In the genomic region with DNA sequence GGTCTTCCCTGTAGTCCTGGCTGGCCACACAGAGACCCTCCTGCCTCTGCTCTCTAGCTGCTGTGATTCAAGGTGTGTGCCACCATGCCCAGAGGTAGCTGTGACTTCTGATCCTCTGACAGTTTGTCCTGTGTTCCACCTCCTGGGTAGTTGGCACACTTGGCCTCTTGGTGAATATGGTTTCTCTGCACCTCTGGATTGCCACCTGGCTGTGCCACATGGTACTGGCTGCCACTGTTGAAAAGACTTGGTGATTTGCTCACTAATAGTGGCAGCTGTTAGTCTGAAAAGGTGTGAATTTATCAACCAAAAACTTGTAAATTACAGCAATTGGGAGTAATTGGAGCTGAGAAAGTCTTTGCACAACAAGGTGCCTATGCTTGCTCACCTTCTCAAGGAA, we compare ENCODE assay signal across 22 mouse cellular contexts. TPM values are rescaled to one million over a fixed set of nuclear protein-coding genes. Genes with fewer than 3 reads are reported as not detected.
DNase-seq lines count a peak whose midpoint lies in the region; ATAC-seq and TF ChIP-seq lines count a peak whose summit lies in the region.
"Had no signal": no experiment of that assay in that cellular context is flagged by ENCODE, and none has a peak within 500 bp of the region (broad histone marks: within the 10 kb centered on the region; RNA-seq: fewer than 3 reads in every experiment).

No protein-coding gene starts in this region.

- no peak overlapping the region for H3K4me3 ChIP-seq in intestine, postnatal 0 days (ENCODE audit: low read depth, low read length)
- no peak overlapping the region for H3K4me3 ChIP-seq in intestine, embryonic 15.5 days (replicated peaks)
- H3K4me3 ChIP-seq in lung, adult 2 months (replicated peaks; ENCODE audit: extremely low read depth, low read depth, low read length), result no peak overlapping the region
- H3K4me3 ChIP-seq in CH12.LX (replicated peaks in 1 of 3; ENCODE audit: low read depth in 2 of 3, low read length in 2 of 3, poor library complexity in 1 of 3), result no peak overlapping the region
- H3K4me3 ChIP-seq: embryonic facial prominence, embryonic 12.5 days; hindbrain, embryonic 15.5 days; liver, embryonic 15.5 days; midbrain, embryonic 12.5 days had no signal

- H3K4me1 ChIP-seq in intestine, postnatal 0 days (replicated peaks; ENCODE audit: control insufficient read depth, insufficient read depth, low read length), result no peaks in the 10 kb centered on the region
- no peaks in the 10 kb centered on the region for H3K4me1 ChIP-seq in intestine, embryonic 15.5 days (replicated peaks)
- H3K4me1 ChIP-seq in lung, adult 2 months (ENCODE audit: control insufficient read depth, insufficient read depth, low read length), result no peaks in the 10 kb centered on the region
- no peaks in the 10 kb centered on the region; a peak in 1 of 4 replicates for H3K4me1 ChIP-seq in CH12.LX (ENCODE audit: control insufficient read depth in 1 of 2, insufficient read depth in 2 of 2)
- H3K4me1 ChIP-seq: embryonic facial prominence, embryonic 12.5 days; liver, embryonic 15.5 days; midbrain, embryonic 12.5 days had no signal

- no peak for TF ChIP-seq RAD21 in CH12.LX (IDR thresholded peaks at IDR 0.05; ENCODE audit: low read depth, low read length)

- H3K79me2 ChIP-seq in CH12.LX (replicated peaks; ENCODE audit: control insufficient read depth, extremely low read depth, insufficient read depth, poor library complexity, severe bottlenecking), result no peaks in the 10 kb centered on the region

- H3K27me3 ChIP-seq in intestine, postnatal 0 days (replicated peaks; ENCODE audit: control insufficient read depth, insufficient read depth, low read length), result no peaks in the 10 kb centered on the region
- no peaks in the 10 kb centered on the region for H3K27me3 ChIP-seq in intestine, embryonic 15.5 days (replicated peaks)
- no peaks in the 10 kb centered on the region for H3K27me3 ChIP-seq in CH12.LX (replicated peaks)
- H3K27me3 ChIP-seq: embryonic facial prominence, embryonic 12.5 days; hindbrain, embryonic 15.5 days; liver, embryonic 15.5 days; midbrain, embryonic 12.5 days had no signal

- no peak for ATAC-seq in intestine, postnatal 0 days
- ATAC-seq in intestine, embryonic 15.5 days, result no peak
- ATAC-seq in monocyte, adult 5-6 weeks (replicated peaks; ENCODE audit: insufficient number of reproducible peaks, low FRiP score, low TSS enrichment, poor library complexity, severe bottlenecking), result no peak

- in situ Hi-C loops in CH12.LX (cut with MboI; ENCODE audit: low pct_ligation_motif_present, low pct_unique_long_range_greater_than_20kb, low sequenced_read_pairs), result no loop called here

- no peak for TF ChIP-seq EP300 in CH12.LX (IDR thresholded peaks at IDR 0.05; ENCODE audit: low read length)

- H3K27ac ChIP-seq in intestine, postnatal 0 days (ENCODE audit: low read depth, low read length), result no peak overlapping the region
- no peak overlapping the region for H3K27ac ChIP-seq in intestine, embryonic 15.5 days
- H3K27ac ChIP-seq in CH12.LX (ENCODE audit: insufficient read depth, low read depth), result no peak overlapping the region
- H3K27ac ChIP-seq: embryonic facial prominence, embryonic 12.5 days; hindbrain, embryonic 15.5 days; liver, embryonic 15.5 days; midbrain, embryonic 12.5 days had no signal

- no peak for TF ChIP-seq POLR2A in lung, adult 2 months (IDR thresholded peaks at IDR 0.05; ENCODE audit: borderline replicate concordance, extremely low read depth, low read depth, low read length)
- TF ChIP-seq POLR2A in CH12.LX (IDR thresholded peaks at IDR 0.05; ENCODE audit: low read depth, low read length), result no peak
- TF ChIP-seq POLR2A in brain, embryonic 14.5 days (IDR thresholded peaks at IDR 0.05; ENCODE audit: borderline replicate concordance, extremely low read depth, insufficient read depth, insufficient read length, poor library complexity, severe bottlenecking), result no peak

- DNase-seq in lung, adult 2 months, result no peak
- DNase-seq in lung, postnatal 14 days, result no peak
- no peak for DNase-seq in CH12.LX (ENCODE audit: extremely low read depth)
- peak; percentile 58 for DNase-seq in brain, embryonic 14.5 days (ENCODE audit: low read depth)
- no peak for DNase-seq in cerebellum, postnatal 4 days (ENCODE audit: low spot score in 2 of 2)
- DNase-seq: adrenal gland, adult 2 months; cerebellum, adult 11 months; gastrocnemius, postnatal 14 days; heart, postnatal 10 days; kidney, adult 9 months; layer of hippocampus, postnatal 36 days; left cerebral cortex, postnatal 4 days; retina, postnatal 1 day; right cerebral cortex, postnatal 4 days had no signal

- TF ChIP-seq CTCF in intestine, postnatal 0 days (IDR thresholded peaks at IDR 0.05; ENCODE audit: low read depth), result peak; percentile 37; the same call in 1 of the 2 replicates
- 0 out of 2 replicates have a peak, but pooled peaks have one; percentile 10 for TF ChIP-seq CTCF in lung, adult 2 months (IDR thresholded peaks at IDR 0.05; ENCODE audit: insufficient read depth, low read length)
- TF ChIP-seq CTCF in CH12.LX (conservative IDR thresholded peaks at IDR 0.05 in 1 of 2, IDR thresholded peaks at IDR 0.05 in 1 of 2; ENCODE audit: low read depth in 2 of 2, low read length in 2 of 2), result peak in 1 of 2 experiments; percentile 13; a peak in 1 of 4 replicates
- 0 out of 2 replicates have a peak, but pooled peaks have one; percentile 12 for TF ChIP-seq CTCF in brain, embryonic 14.5 days (IDR thresholded peaks at IDR 0.05; ENCODE audit: borderline replicate concordance, extremely low read depth, insufficient read depth, insufficient read length)

- no peak overlapping the region for H3K9ac ChIP-seq in intestine, postnatal 0 days (ENCODE audit: low read depth, low read length)
- no peak overlapping the region for H3K9ac ChIP-seq in intestine, embryonic 15.5 days
- H3K9ac ChIP-seq in CH12.LX (ENCODE audit: insufficient read depth, low read depth), result no peak overlapping the region
- H3K9ac ChIP-seq: embryonic facial prominence, embryonic 12.5 days; hindbrain, embryonic 15.5 days; liver, embryonic 15.5 days; midbrain, embryonic 12.5 days had no signal

- no peak overlapping the region for H3K4me2 ChIP-seq in intestine, postnatal 0 days (replicated peaks; ENCODE audit: low read depth)
- H3K4me2 ChIP-seq in intestine, embryonic 15.5 days (replicated peaks), result no peak overlapping the region
- H3K4me2 ChIP-seq in CH12.LX (ENCODE audit: insufficient read depth, low read depth, poor library complexity, severe bottlenecking), result no peak overlapping the region
- H3K4me2 ChIP-seq: embryonic facial prominence, embryonic 12.5 days; hindbrain, embryonic 15.5 days; liver, embryonic 15.5 days; midbrain, embryonic 12.5 days had no signal

- dilution Hi-C loops in CH12.LX (cut with MboI; ENCODE audit: extremely low pct_ligation_motif_present, extremely low pct_unique_long_range_greater_than_20kb, low sequenced_read_pairs), result no loop called here

- peaks cover 56% of the 10 kb centered on the region for H3K36me3 ChIP-seq in intestine, postnatal 0 days (ENCODE audit: control insufficient read depth, insufficient read depth)
- H3K36me3 ChIP-seq in intestine, embryonic 15.5 days, result peaks cover 34% of the 10 kb centered on the region
- H3K36me3 ChIP-seq in CH12.LX (replicated peaks in 1 of 2; ENCODE audit: control insufficient read depth in 1 of 2, insufficient read depth in 1 of 2, low read length in 1 of 2), result peaks cover 81 to 100% of the 10 kb centered on the region in 2 experiments

- no peaks in the 10 kb centered on the region for H3K9me3 ChIP-seq in intestine, postnatal 0 days (ENCODE audit: control insufficient read depth)
- no peaks in the 10 kb centered on the region for H3K9me3 ChIP-seq in intestine, embryonic 15.5 days
- H3K9me3 ChIP-seq in CH12.LX (replicated peaks; ENCODE audit: low read length), result no peaks in the 10 kb centered on the region
- H3K9me3 ChIP-seq: embryonic facial prominence, embryonic 12.5 days; hindbrain, embryonic 15.5 days; liver, embryonic 15.5 days; midbrain, embryonic 12.5 days had no signal

TF ChIP-seq in CH12.LX, 34 proteins besides CTCF, POLR2A, EP300 and RAD21:
- TF ChIP-seq SMC3 (IDR thresholded peaks at IDR 0.05; ENCODE audit: low read depth, low read length), result peak; percentile 18; the same call in 1 of the 2 replicates
- TF ChIP-seq UBTF (IDR thresholded peaks at IDR 0.05; ENCODE audit: low read depth, low read length), result no peak

RNA-seq across cellular contexts. Expression of a gene that starts 23.7 kb away (rescaled TPM):
- polyA plus RNA-seq in intestine, postnatal 0 days (2015; fragmentation: Nextera tagmentation; extraction: Ambion mirVana), result 3.0 and 3.9 TPM in 2 replicates
- polyA plus RNA-seq in intestine, embryonic 15.5 days (2015; fragmentation: Nextera tagmentation; extraction: Ambion mirVana), result 12.1 and 13.6 TPM in 2 replicates
- 2.8 and 3.8 TPM in 2 replicates for polyA plus RNA-seq in lung, adult 2 months (2012; rRNA removed)
- total RNA-seq in CH12.LX (2012; rRNA removed), result 15.9 and 23.4 TPM in 2 replicates
- 26.8 and 28.8 TPM in 2 replicates for total RNA-seq in CH12.LX (2014; rRNA removed)
- 18.1 and 18.8 TPM in 2 replicates for polyA plus RNA-seq in CH12.LX (2012; ENCODE audit: insufficient read length, low read depth)
- 13.0 and 14.6 TPM in 2 replicates for polyA plus RNA-seq in brain, embryonic 14.5 days (2012; rRNA removed)
- 7.3 to 14.4 TPM (median 11.5 TPM) in 3 replicates for total RNA-seq in monocyte, adult 5-6 weeks (2017)

RNA-seq across cellular contexts. Expression of a gene that starts 23.7 kb away (rescaled TPM):
- 3.0 and 3.7 TPM in 2 replicates for polyA plus RNA-seq in intestine, postnatal 0 days (2015; fragmentation: Nextera tagmentation; extraction: Ambion mirVana)
- polyA plus RNA-seq in intestine, embryonic 15.5 days (2015; fragmentation: Nextera tagmentation; extraction: Ambion mirVana), result 10.4 and 10.9 TPM in 2 replicates
- polyA plus RNA-seq in lung, adult 2 months (2012; rRNA removed), result 8.6 and 10.2 TPM in 2 replicates
- 17.4 and 20.0 TPM in 2 replicates for total RNA-seq in CH12.LX (2012; rRNA removed)
- 10.8 and 13.2 TPM in 2 replicates for total RNA-seq in CH12.LX (2014; rRNA removed)
- polyA plus RNA-seq in CH12.LX (2012; ENCODE audit: insufficient read length, low read depth), result 15.3 and 16.1 TPM in 2 replicates
- 20.2 and 30.9 TPM in 2 replicates for polyA plus RNA-seq in brain, embryonic 14.5 days (2012; rRNA removed)
- total RNA-seq in monocyte, adult 5-6 weeks (2017), result 5.3 to 9.1 TPM (median 6.1 TPM) in 3 replicates

RNA-seq across cellular contexts. Expression of a gene that starts 52.6 kb away (rescaled TPM):
- not detected in 2 replicates for polyA plus RNA-seq in intestine, postnatal 0 days (2015; fragmentation: Nextera tagmentation; extraction: Ambion mirVana)
- polyA plus RNA-seq in intestine, embryonic 15.5 days (2015; fragmentation: Nextera tagmentation; extraction: Ambion mirVana), result 0.06 TPM in 1 of 2 replicates, not detected in the other
- polyA plus RNA-seq in lung, adult 2 months (2012; rRNA removed), result 0.58 and 0.70 TPM in 2 replicates
- 0.04 TPM in 1 of 2 replicates, not detected in the other for total RNA-seq in CH12.LX (2012; rRNA removed)
- 0.11 TPM in 1 of 2 replicates, not detected in the other for total RNA-seq in CH12.LX (2014; rRNA removed)
- 0.19 and 0.24 TPM in 2 replicates for polyA plus RNA-seq in CH12.LX (2012; ENCODE audit: insufficient read length, low read depth)
- 25.3 and 45.9 TPM in 2 replicates for polyA plus RNA-seq in brain, embryonic 14.5 days (2012; rRNA removed)
- 0.38 TPM in 1 of 3 replicates, not detected in the others for total RNA-seq in monocyte, adult 5-6 weeks (2017)
- total RNA-seq: adrenal gland, adult 2 months; common myeloid progenitor, adult 5-6 weeks; gastrocnemius, postnatal 14 days; heart, postnatal 10 days; layer of hippocampus, postnatal 36 days had no signal
- polyA plus RNA-seq: liver, embryonic 15.5 days had no signal

Comparison
In these comparisons a context has a peak if more than half of its experiments do, and no peak if none do; other contexts are left out.
1. RNA of a gene that starts 52.6 kb away (polyA plus RNA-seq): 25.3 to 45.9 TPM in brain, embryonic 14.5 days; 0.58 to 0.70 TPM in lung, adult 2 months, 0.19 to 0.24 TPM in CH12.LX, 0.06 TPM in intestine, embryonic 15.5 days and not detected in intestine, postnatal 0 days; every median in the first group is over 10 times any median in the second.